Mouse (Mus musculus) neural tube, embryonic 13.5 days (tissue): ENCODE data around the gene Gm12166. TPM values are rescaled to one million over a fixed set of nuclear protein-coding genes. Genes with fewer than 3 reads are reported as not detected.

Experiments used
- ATAC-seq: fragments of 200-750 bp; cut with Nextera tagmentation; 2 replicates; pipeline ENCODE4 v1.8.0; 2017; ENCODE audit warnings: low read depth, mild to moderate bottlenecking, moderate TSS enrichment, moderate library complexity
- H3K27ac ChIP-seq: fragments of 300-500 bp; sonication (generic); replicated peaks from 2 replicates; pipeline ENCODE4 v1.5.1; 2015; ENCODE audit warnings: moderate library complexity, mild to moderate bottlenecking, inconsistent platforms
- H3K27me3 ChIP-seq: fragments of 300-500 bp; sonication (generic); 2 replicates; pipeline ENCODE4 v1.6.1; 2015; ENCODE audit warnings: mild to moderate bottlenecking, inconsistent platforms
- H3K36me3 ChIP-seq: fragments of 300-500 bp; sonication (generic); 2 replicates; pipeline ENCODE4 v1.6.1; 2015; ENCODE audit warnings: mild to moderate bottlenecking, inconsistent platforms
- H3K4me1 ChIP-seq: fragments of 300-500 bp; sonication (generic); replicated peaks from 2 replicates; pipeline ENCODE4 v1.6.1; 2015; ENCODE audit warnings: inconsistent platforms
- H3K4me2 ChIP-seq: fragments of 300-500 bp; sonication (generic); 2 replicates; pipeline ENCODE4 v1.6.1; 2015; ENCODE audit warnings: inconsistent platforms, mild to moderate bottlenecking, moderate library complexity
- H3K4me3 ChIP-seq: fragments of 300-500 bp; sonication (generic); 2 replicates; pipeline ENCODE4 v1.5.1; 2015; ENCODE audit warnings: mild to moderate bottlenecking, inconsistent platforms
- H3K9ac ChIP-seq: fragments of 300-500 bp; sonication (generic); 2 replicates; pipeline ENCODE4 v1.6.1; 2015; ENCODE audit warnings: moderate library complexity, mild to moderate bottlenecking, inconsistent platforms
- H3K9me3 ChIP-seq: fragments of 300-500 bp; sonication (generic); 2 replicates; pipeline ENCODE4 v1.6.1; 2016; ENCODE audit warnings: inconsistent platforms
- WGBS: fragments of 180-500 bp; shearing (Covaris S2); methylation state at CpG from one replicate; pipeline ENCODE4 v1.1.7; 2015; 5-methylcytosine and 5-hydroxymethylcytosine counted together
- microRNA-seq: library from miRNA; unstranded; fragments of <30 nt; microRNA quantifications from one replicate; pipeline ENCODE4, GENCODE M21; 2016
- polyA plus RNA-seq: library from polyadenylated mRNA; unstranded; fragments of >200 nt; fragmentation: Nextera tagmentation; extraction: Ambion mirVana; gene quantifications from 2 replicates; pipeline ENCODE4 v1.2.1, GENCODE M21; 2015

The Gm12166 gene
- polyA plus RNA-seq, 1 experiment from 2014 or later = 7.2 TPM

GRCm38 (mm10) chr11:46021850-46022249 lies 30.3 kb downstream of the Gm12166 start:
- no peaks in the 10 kb centered on the region for H3K27me3 ChIP-seq

GRCm38 (mm10) chr11:46020246-46020645 lies 31.9 kb downstream of the Gm12166 start:
- Histone ChIP-seq H3K27ac (no peak overlapping the region), H3K4me1 (no peaks in the 10 kb centered on the region), H3K27me3 (no peaks in the 10 kb centered on the region), H3K4me2 (no peak overlapping the region), H3K4me3 (no peak overlapping the region), H3K9me3 (no peaks in the 10 kb centered on the region), H3K9ac (no peak overlapping the region), H3K36me3 (no peaks in the 10 kb centered on the region)
- ATAC-seq = no peak
- WGBS = 93% methylated on average over 1 of the region's 1 CpGs

More at GRCm38 (mm10) chr11:46021850-46022249, 30.3 kb downstream of the Gm12166 start:
- H3K9me3 ChIP-seq = no peaks in the 10 kb centered on the region
- 0 out of 2 replicates have a peak, but pooled peaks cover 4% of the 10 kb centered on the region for H3K4me1 ChIP-seq
- no peak overlapping the region for H3K9ac ChIP-seq
- no peak overlapping the region for H3K4me2 ChIP-seq
- no peak overlapping the region for H3K27ac ChIP-seq
- H3K36me3 ChIP-seq = no peaks in the 10 kb centered on the region
- ATAC-seq = no peak
- H3K4me3 ChIP-seq = no peak overlapping the region

- Histone ChIP-seq H3K27ac (no peak overlapping the region), H3K9me3 (no peaks in the 10 kb centered on the region), H3K4me1 (no peaks in the 10 kb centered on the region), H3K4me3 (no peak overlapping the region), H3K4me2 (no peak overlapping the region), H3K36me3 (no peaks in the 10 kb centered on the region), H3K9ac (no peak overlapping the region), H3K27me3 (no peaks in the 10 kb centered on the region)
- ATAC-seq = no peak
- 24% methylated on average over 6 of the region's 6 CpGs for WGBS
Measured at GRCm38 (mm10) chr11:46016061-46016460, 36.1 kb downstream of the Gm12166 start.

Small RNAs within 50 kb of the gene (microRNA-seq; reads per million reads assigned to microRNA genes)
- not detected for gene Mir8100

Other genes starting within 250 kb of the Gm12166 start
- gene Clint1, start 200.3 kb downstream of the Gm12166 start, polyA plus RNA-seq = 50.5 and 58.8 TPM in 2 replicates
- 15.1 and 16.9 TPM in 2 replicates for gene Lsm11, start 107.4 kb downstream of the Gm12166 start, polyA plus RNA-seq
- 10.0 and 10.7 TPM in 2 replicates for gene Thg1l, start 96.8 kb downstream of the Gm12166 start, polyA plus RNA-seq
- 0.12 and 0.14 TPM in 2 replicates for gene Sox30, start 72.0 kb downstream of the Gm12166 start, polyA plus RNA-seq
- gene Adam19, start 3.7 kb upstream of the Gm12166 start, polyA plus RNA-seq = 19.2 and 19.8 TPM in 2 replicates
- 0.11 and 0.25 TPM in 2 replicates for gene Nipal4, start 114.2 kb upstream of the Gm12166 start, polyA plus RNA-seq
- gene Fndc9, start 183.2 kb upstream of the Gm12166 start, polyA plus RNA-seq = 0.46 and 0.84 TPM in 2 replicates